Mouse (Mus musculus): Measurements from ENCODE around the gene Pfdn2.

Gene Pfdn2

GRCm38 (mm10) chr1:171355812-171356340, 10.4 kb downstream of the Pfdn2 start:
- DNase-seq (ENCODE audit: extremely low read depth, low read depth): no peak

GRCm38 (mm10) chr1:171356814-171357213, 11.3 kb downstream of the Pfdn2 start:
- DNase-seq (ENCODE audit: extremely low read depth, low read depth): no peak

GRCm38 (mm10) chr1:171358421-171358820, 13.0 kb downstream of the Pfdn2 start:
- DNase-seq (ENCODE audit: extremely low read depth, low read depth): no peak

GRCm38 (mm10) chr1:171360253-171360652, 14.8 kb downstream of the Pfdn2 start:
- DNase-seq (ENCODE audit: extremely low read depth, low read depth): no peak

- DNase-seq (ENCODE audit: extremely low read depth, low read depth): no peak
Measured at GRCm38 (mm10) chr1:171360656-171361055, 15.2 kb downstream of the Pfdn2 start, which contains the start of gene Klhdc9. Klhdc9 (minus strand) TSS chr1:171360798.

GRCm38 (mm10) chr1:171361106-171362103, 15.9 kb downstream of the Pfdn2 start:
- peak; percentile 50 for DNase-seq (ENCODE audit: extremely low read depth, low read depth)

- DNase-seq (ENCODE audit: extremely low read depth, low read depth): no peak
Measured at GRCm38 (mm10) chr1:171365934-171366333, 20.5 kb downstream of the Pfdn2 start.

GRCm38 (mm10) chr1:171369845-171370556, 24.5 kb downstream of the Pfdn2 start, which contains the start of gene Nectin4:
Nectin4 (plus strand) TSS chr1:171370099.
- DNase-seq (ENCODE audit: extremely low read depth, low read depth): no peak

- DNase-seq (ENCODE audit: extremely low read depth, low read depth): no peak
Measured at GRCm38 (mm10) chr1:171372880-171373279, 27.4 kb downstream of the Pfdn2 start.

- DNase-seq (ENCODE audit: extremely low read depth, low read depth): no peak
Measured at GRCm38 (mm10) chr1:171373946-171374345, 28.5 kb downstream of the Pfdn2 start.

GRCm38 (mm10) chr1:171375646-171376097, 30.2 kb downstream of the Pfdn2 start:
- DNase-seq (ENCODE audit: extremely low read depth, low read depth): no peak

- no peak for DNase-seq (ENCODE audit: extremely low read depth, low read depth)
Measured at GRCm38 (mm10) chr1:171378298-171378697, 32.8 kb downstream of the Pfdn2 start.

GRCm38 (mm10) chr1:171379935-171380599, 34.6 kb downstream of the Pfdn2 start:
- DNase-seq (ENCODE audit: extremely low read depth, low read depth): peak; percentile 60

GRCm38 (mm10) chr1:171382096-171382620, 36.7 kb downstream of the Pfdn2 start:
- DNase-seq (ENCODE audit: extremely low read depth, low read depth): peak; percentile 37

GRCm38 (mm10) chr1:171384361-171384760, 38.9 kb downstream of the Pfdn2 start:
- no peak for DNase-seq (ENCODE audit: extremely low read depth, low read depth)

GRCm38 (mm10) chr1:171385171-171385570, 39.7 kb downstream of the Pfdn2 start:
- DNase-seq (ENCODE audit: extremely low read depth, low read depth): no peak

- DNase-seq (ENCODE audit: extremely low read depth, low read depth): no peak
Measured at GRCm38 (mm10) chr1:171387099-171387498, 41.6 kb downstream of the Pfdn2 start.

- peak; percentile 96 for DNase-seq (ENCODE audit: extremely low read depth, low read depth)
Measured at GRCm38 (mm10) chr1:171388376-171389102, 43.1 kb downstream of the Pfdn2 start, which contains the start of gene Arhgap30. Arhgap30 (plus strand) TSS chr1:171388954.

GRCm38 (mm10) chr1:171390101-171390500, 44.6 kb downstream of the Pfdn2 start:
- peak; percentile 90 for DNase-seq (ENCODE audit: extremely low read depth, low read depth)

- no peak for DNase-seq (ENCODE audit: extremely low read depth, low read depth)
Measured at GRCm38 (mm10) chr1:171401821-171402220, 56.4 kb downstream of the Pfdn2 start.
